Mouse (Mus musculus): ENCODE measurements around the gene Vars. TPM values are rescaled to one million over a fixed set of nuclear protein-coding genes. Genes with fewer than 3 reads are reported as not detected.

Vars gene
- polyA plus RNA-seq, 1 experiment from 2014 or later: 124 TPM

DNA sequence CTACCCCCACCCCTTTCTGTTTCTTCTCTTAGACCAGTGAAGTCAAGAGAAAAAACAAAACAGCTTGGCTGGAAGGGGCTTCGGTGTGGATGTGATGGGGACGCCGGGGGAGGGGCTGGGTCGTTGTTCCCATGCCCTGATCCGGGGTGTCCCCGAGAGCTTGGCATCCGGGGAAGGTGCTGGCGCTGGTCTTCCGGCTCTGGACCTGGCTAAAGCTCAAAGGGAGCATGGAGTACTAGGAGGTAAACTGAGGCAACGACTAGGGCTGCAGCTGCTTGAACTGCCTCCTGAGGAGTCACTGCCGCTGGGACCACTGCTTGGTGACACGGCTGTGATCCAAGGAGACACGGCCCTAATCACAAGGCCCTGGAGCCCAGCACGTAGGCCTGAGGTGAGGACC lies 59.3 kb downstream of the Vars start:
- 37% methylated on average over 14 of the region's 14 CpGs for WGBS
- no peak for DNase-seq (ENCODE audit: low spot score)
- no peak for ATAC-seq (ENCODE audit: insufficient number of reproducible peaks, low FRiP score, low TSS enrichment, low read depth)
- Histone ChIP-seq H3K9me3 (ENCODE audit: control insufficient read depth, low read length) (no peaks in the 10 kb centered on the region), H3K9ac (ENCODE audit: low read length) (peak overlapping the region; percentile 90), H3K27ac (replicated peaks; ENCODE audit: low read depth, low read length) (no peak overlapping the region), H3K4me2 (ENCODE audit: low read depth, severe bottlenecking) (peak overlapping the region; percentile 95), H3K27me3 (ENCODE audit: control insufficient read depth, insufficient read depth, low read length) (peaks cover 2% of the 10 kb centered on the region), H3K36me3 (ENCODE audit: control insufficient read depth, insufficient read depth, low read length) (peaks cover 15% of the 10 kb centered on the region), H3K4me3 (ENCODE audit: low read depth, low read length) (peak overlapping the region; percentile 62), H3K4me1 (ENCODE audit: control insufficient read depth, insufficient read depth, low read length) (peaks cover 15% of the 10 kb centered on the region)

- Histone ChIP-seq H3K36me3 (ENCODE audit: control insufficient read depth, insufficient read depth, low read length) (peaks cover 13% of the 10 kb centered on the region), H3K27me3 (ENCODE audit: control insufficient read depth, insufficient read depth, low read length) (peaks cover 9% of the 10 kb centered on the region), H3K9me3 (ENCODE audit: control insufficient read depth, low read length) (no peaks in the 10 kb centered on the region), H3K4me2 (ENCODE audit: low read depth, severe bottlenecking) (peak overlapping the region; percentile 95), H3K27ac (replicated peaks; ENCODE audit: low read depth, low read length) (no peak overlapping the region), H3K9ac (ENCODE audit: low read length) (no peak overlapping the region), H3K4me1 (ENCODE audit: control insufficient read depth, insufficient read depth, low read length) (peaks cover 19% of the 10 kb centered on the region), H3K4me3 (ENCODE audit: low read depth, low read length) (no peak overlapping the region; the same call in 1 of the 2 replicates)
- WGBS: 56% methylated on average over 22 of the region's 22 CpGs
- ATAC-seq (ENCODE audit: insufficient number of reproducible peaks, low FRiP score, low TSS enrichment, low read depth) (no peak), DNase-seq (ENCODE audit: low spot score) (no peak)
Observed at GRCm38 (mm10) chr17:35060737-35061297, 60.0 kb downstream of the Vars start.

- no peak overlapping the region for H3K4me3 ChIP-seq (ENCODE audit: low read depth, low read length)
Observed at GRCm38 (mm10) chr17:35061299-35061698, 60.5 kb downstream of the Vars start.

GRCm38 (mm10) chr17:35063466-35063865 lies 62.7 kb downstream of the Vars start:
- H3K9me3 ChIP-seq (ENCODE audit: control insufficient read depth, low read length): no peaks in the 10 kb centered on the region
- H3K4me1 ChIP-seq (ENCODE audit: control insufficient read depth, insufficient read depth, low read length): peaks cover 19% of the 10 kb centered on the region
- no peak overlapping the region for H3K4me2 ChIP-seq (ENCODE audit: low read depth, severe bottlenecking)
- ATAC-seq (ENCODE audit: insufficient number of reproducible peaks, low FRiP score, low TSS enrichment, low read depth) (no peak), DNase-seq (ENCODE audit: low spot score) (no peak)
- H3K27me3 ChIP-seq (ENCODE audit: control insufficient read depth, insufficient read depth, low read length): peaks cover 26% of the 10 kb centered on the region
- 96% methylated on average over 3 of the region's 3 CpGs for WGBS
- peaks cover 11% of the 10 kb centered on the region for H3K36me3 ChIP-seq (ENCODE audit: control insufficient read depth, insufficient read depth, low read length)
- H3K9ac ChIP-seq (ENCODE audit: low read length): no peak overlapping the region
- H3K27ac ChIP-seq (replicated peaks; ENCODE audit: low read depth, low read length): no peak overlapping the region
- no peak overlapping the region for H3K4me3 ChIP-seq (ENCODE audit: low read depth, low read length)

More at GRCm38 (mm10) chr17:35061299-35061698, 60.5 kb downstream of the Vars start:
- peaks cover 14% of the 10 kb centered on the region for H3K27me3 ChIP-seq (ENCODE audit: control insufficient read depth, insufficient read depth, low read length)
- H3K36me3 ChIP-seq (ENCODE audit: control insufficient read depth, insufficient read depth, low read length): peaks cover 11% of the 10 kb centered on the region
- H3K4me1 ChIP-seq (ENCODE audit: control insufficient read depth, insufficient read depth, low read length): peaks cover 19% of the 10 kb centered on the region
- H3K9ac ChIP-seq (ENCODE audit: low read length): no peak overlapping the region
- H3K9me3 ChIP-seq (ENCODE audit: control insufficient read depth, low read length): no peaks in the 10 kb centered on the region
- 75% methylated on average over 8 of the region's 8 CpGs for WGBS
- no peak overlapping the region for H3K27ac ChIP-seq (replicated peaks; ENCODE audit: low read depth, low read length)
- H3K4me2 ChIP-seq (ENCODE audit: low read depth, severe bottlenecking): no peak overlapping the region
- ATAC-seq (ENCODE audit: insufficient number of reproducible peaks, low FRiP score, low TSS enrichment, low read depth): no peak
- DNase-seq (ENCODE audit: low spot score): no peak

GRCm38 (mm10) chr17:35064378-35064877 lies 63.6 kb downstream of the Vars start:
- H3K27ac ChIP-seq (replicated peaks; ENCODE audit: low read depth, low read length): peak overlapping the region; percentile 51; the same call in 1 of the 2 replicates
- peak overlapping the region; percentile 74 for H3K4me2 ChIP-seq (ENCODE audit: low read depth, severe bottlenecking)
- no peak overlapping the region for H3K9ac ChIP-seq (ENCODE audit: low read length)
- ATAC-seq (ENCODE audit: insufficient number of reproducible peaks, low FRiP score, low TSS enrichment, low read depth) (no peak), DNase-seq (ENCODE audit: low spot score) (no peak)
- H3K9me3 ChIP-seq (ENCODE audit: control insufficient read depth, low read length): no peaks in the 10 kb centered on the region
- peaks cover 27% of the 10 kb centered on the region for H3K27me3 ChIP-seq (ENCODE audit: control insufficient read depth, insufficient read depth, low read length)
- WGBS: 26% methylated on average over 10 of the region's 10 CpGs
- peaks cover 11% of the 10 kb centered on the region for H3K36me3 ChIP-seq (ENCODE audit: control insufficient read depth, insufficient read depth, low read length)
- H3K4me1 ChIP-seq (ENCODE audit: control insufficient read depth, insufficient read depth, low read length): peaks cover 19% of the 10 kb centered on the region
- H3K4me3 ChIP-seq (ENCODE audit: low read depth, low read length): no peak overlapping the region

DNA sequence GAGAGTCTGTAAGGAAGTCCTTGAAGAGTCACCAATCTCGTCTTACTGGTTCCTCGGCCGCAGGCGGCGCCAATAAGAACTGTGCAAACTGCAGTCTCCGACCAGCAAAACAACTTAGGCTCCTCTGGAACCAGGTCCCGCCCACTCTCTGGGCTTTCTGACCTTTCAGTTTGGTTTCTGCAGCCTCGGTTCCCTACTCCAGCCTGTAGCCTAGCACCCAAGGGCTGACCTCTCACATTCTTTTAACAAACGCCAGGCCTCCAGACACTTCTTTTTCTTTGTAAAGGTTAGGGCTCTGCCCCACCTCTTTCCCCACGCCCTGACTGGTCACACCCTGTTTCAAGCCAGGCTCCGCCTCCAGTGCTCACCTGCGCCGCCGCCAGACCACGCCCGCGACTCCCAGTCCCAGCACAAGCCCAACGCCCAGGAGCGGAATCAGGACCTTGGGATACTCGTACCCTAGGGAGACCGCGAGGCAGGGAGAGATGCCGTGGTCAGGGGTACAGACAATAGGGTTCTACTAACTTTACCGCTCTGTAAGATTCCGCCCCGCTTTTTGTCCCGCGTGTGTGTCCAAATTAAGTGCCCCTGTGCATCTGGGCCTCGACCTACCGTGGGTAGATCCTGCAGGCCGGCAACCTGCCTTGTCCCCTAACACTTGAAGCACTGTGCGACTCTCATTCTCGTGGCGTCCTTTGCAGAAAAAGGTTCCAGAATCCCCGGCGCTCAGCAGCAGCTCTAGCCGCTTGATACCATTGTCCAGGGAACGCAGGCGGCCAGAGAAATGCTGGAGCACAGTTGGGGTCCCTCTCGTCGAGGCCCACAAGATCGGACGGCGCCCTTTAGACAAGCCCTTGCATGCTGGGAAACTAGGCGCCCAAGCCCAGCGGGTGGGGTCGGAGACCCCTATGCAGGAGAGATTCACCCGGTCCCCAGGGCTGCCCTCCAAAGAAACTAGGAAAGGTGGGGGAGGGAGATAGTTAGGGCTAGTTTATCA lies 64.5 kb downstream of the Vars start, which contains the start of gene Ly6g6c:
TSS of gene Ly6g6c (plus strand) at position 438 of the 997 bp plus-strand sequence.
- 2% methylated on average over 48 of the region's 48 CpGs for WGBS
- Histone ChIP-seq H3K9me3 (ENCODE audit: control insufficient read depth, low read length) (no peaks in the 10 kb centered on the region), H3K36me3 (ENCODE audit: control insufficient read depth, insufficient read depth, low read length) (peaks cover 11% of the 10 kb centered on the region), H3K9ac (ENCODE audit: low read length) (peak within 1 kb of the TSS; percentile 49), H3K4me2 (ENCODE audit: low read depth, severe bottlenecking) (peak within 1 kb of the TSS; percentile 74), H3K4me3 (ENCODE audit: low read depth, low read length) (peak within 1 kb of the TSS; percentile 21), H3K27me3 (ENCODE audit: control insufficient read depth, insufficient read depth, low read length) (peaks cover 27% of the 10 kb centered on the region), H3K4me1 (ENCODE audit: control insufficient read depth, insufficient read depth, low read length) (peaks cover 16% of the 10 kb centered on the region), H3K27ac (replicated peaks; ENCODE audit: low read depth, low read length) (peak within 1 kb of the TSS; percentile 51; the same call in 1 of the 2 replicates)
- DNase-seq (ENCODE audit: low spot score) (peak; percentile 71), ATAC-seq (ENCODE audit: insufficient number of reproducible peaks, low FRiP score, low TSS enrichment, low read depth) (peak; percentile 31; the same call in 1 of the 2 replicates)

Other genes with a start within 250 kb of the Vars start
- not detected in 2 replicates for gene Cyp21a1, start 196.4 kb upstream of the Vars start, polyA plus RNA-seq (2014; fragmentation: Nextera tagmentation; extraction: Ambion mirVana)
- 20.5 and 21.2 TPM in 2 replicates for gene Stk19, start 164.0 kb upstream of the Vars start, polyA plus RNA-seq (2014; fragmentation: Nextera tagmentation; extraction: Ambion mirVana)
- 72.4 and 74.6 TPM in 2 replicates for gene Dxo, start 164.0 kb upstream of the Vars start, polyA plus RNA-seq (2014; fragmentation: Nextera tagmentation; extraction: Ambion mirVana)
- gene Skiv2l, start 150.8 kb upstream of the Vars start, polyA plus RNA-seq (2014; fragmentation: Nextera tagmentation; extraction: Ambion mirVana): 43.2 and 49.0 TPM in 2 replicates
- gene Nelfe, start 150.6 kb upstream of the Vars start, polyA plus RNA-seq (2014; fragmentation: Nextera tagmentation; extraction: Ambion mirVana): 152 TPM in 2 replicates
- 1.6 and 2.6 TPM in 2 replicates for gene Cfb, start 138.5 kb upstream of the Vars start, polyA plus RNA-seq (2014; fragmentation: Nextera tagmentation; extraction: Ambion mirVana)
- gene Zbtb12, start 121.5 kb upstream of the Vars start, polyA plus RNA-seq (2014; fragmentation: Nextera tagmentation; extraction: Ambion mirVana): 1.9 and 2.3 TPM in 2 replicates
- gene Gm20547, start 118.9 kb upstream of the Vars start, polyA plus RNA-seq (2014; fragmentation: Nextera tagmentation; extraction: Ambion mirVana): not detected in 2 replicates
- gene C2, start 102.7 kb upstream of the Vars start, polyA plus RNA-seq (2014; fragmentation: Nextera tagmentation; extraction: Ambion mirVana): 0.44 and 0.58 TPM in 2 replicates
- gene Ehmt2, start 102.5 kb upstream of the Vars start, polyA plus RNA-seq (2014; fragmentation: Nextera tagmentation; extraction: Ambion mirVana): 77.8 and 78.9 TPM in 2 replicates
- gene Slc44a4, start 86.5 kb upstream of the Vars start, polyA plus RNA-seq (2014; fragmentation: Nextera tagmentation; extraction: Ambion mirVana): 0.21 TPM in 1 of 2 replicates, not detected in the other
- 10.3 and 12.8 TPM in 2 replicates for gene Neu1, start 69.7 kb upstream of the Vars start, polyA plus RNA-seq (2014; fragmentation: Nextera tagmentation; extraction: Ambion mirVana)
- gene Hspa1b, start 41.7 kb upstream of the Vars start, polyA plus RNA-seq (2014; fragmentation: Nextera tagmentation; extraction: Ambion mirVana): 0.43 and 0.44 TPM in 2 replicates
- gene Gm20481, start 31.1 kb upstream of the Vars start, polyA plus RNA-seq (2014; fragmentation: Nextera tagmentation; extraction: Ambion mirVana): 0.36 and 0.43 TPM in 2 replicates
- 0.75 and 4.0 TPM in 2 replicates for gene Hspa1a, start 28.8 kb upstream of the Vars start, polyA plus RNA-seq (2014; fragmentation: Nextera tagmentation; extraction: Ambion mirVana)
- 1.5 and 1.6 TPM in 2 replicates for gene Hspa1l, start 28.3 kb upstream of the Vars start, polyA plus RNA-seq (2014; fragmentation: Nextera tagmentation; extraction: Ambion mirVana)
- 266 and 271 TPM in 2 replicates for gene Lsm2, start 19.1 kb upstream of the Vars start, polyA plus RNA-seq (2014; fragmentation: Nextera tagmentation; extraction: Ambion mirVana)
- 0.07 and 0.16 TPM in 2 replicates for gene Vwa7, start 15.6 kb downstream of the Vars start, polyA plus RNA-seq (2014; fragmentation: Nextera tagmentation; extraction: Ambion mirVana)
- gene Sapcd1, start 27.0 kb downstream of the Vars start, polyA plus RNA-seq (2014; fragmentation: Nextera tagmentation; extraction: Ambion mirVana): 1.4 TPM in 2 replicates
- 3.5 and 3.7 TPM in 2 replicates for gene Msh5, start 45.8 kb downstream of the Vars start, polyA plus RNA-seq (2014; fragmentation: Nextera tagmentation; extraction: Ambion mirVana)
- 52.1 and 76.7 TPM in 2 replicates for gene Clic1, start 49.0 kb downstream of the Vars start, polyA plus RNA-seq (2014; fragmentation: Nextera tagmentation; extraction: Ambion mirVana)
- gene Ddah2, start 58.0 kb downstream of the Vars start, polyA plus RNA-seq (2014; fragmentation: Nextera tagmentation; extraction: Ambion mirVana): 553 and 582 TPM in 2 replicates
- gene Ly6g6c, start 64.4 kb downstream of the Vars start, polyA plus RNA-seq (2014; fragmentation: Nextera tagmentation; extraction: Ambion mirVana): 0.16 TPM in 1 of 2 replicates, not detected in the other
- gene Mpig6b, start 65.2 kb downstream of the Vars start, polyA plus RNA-seq (2014; fragmentation: Nextera tagmentation; extraction: Ambion mirVana): 0.84 and 1.2 TPM in 2 replicates
- gene Ly6g6e, start 75.9 kb downstream of the Vars start, polyA plus RNA-seq (2014; fragmentation: Nextera tagmentation; extraction: Ambion mirVana): 1.5 and 2.1 TPM in 2 replicates
- 0.72 and 1.6 TPM in 2 replicates for gene Ly6g6d, start 77.1 kb downstream of the Vars start, polyA plus RNA-seq (2014; fragmentation: Nextera tagmentation; extraction: Ambion mirVana)
- gene Ly6g6f, start 84.6 kb downstream of the Vars start, polyA plus RNA-seq (2014; fragmentation: Nextera tagmentation; extraction: Ambion mirVana): 0.27 and 0.73 TPM in 2 replicates
- 43.1 and 46.9 TPM in 2 replicates for gene Abhd16a, start 88.3 kb downstream of the Vars start, polyA plus RNA-seq (2014; fragmentation: Nextera tagmentation; extraction: Ambion mirVana)
- gene Ly6g5c, start 107.3 kb downstream of the Vars start, polyA plus RNA-seq (2014; fragmentation: Nextera tagmentation; extraction: Ambion mirVana): not detected in 2 replicates
- 0.44 and 0.75 TPM in 2 replicates for gene Ly6g5b, start 114.4 kb downstream of the Vars start, polyA plus RNA-seq (2014; fragmentation: Nextera tagmentation; extraction: Ambion mirVana)
- 24.0 and 29.1 TPM in 2 replicates for gene Gpank1, start 120.5 kb downstream of the Vars start, polyA plus RNA-seq (2014; fragmentation: Nextera tagmentation; extraction: Ambion mirVana)
- gene Csnk2b, start 121.1 kb downstream of the Vars start, polyA plus RNA-seq (2014; fragmentation: Nextera tagmentation; extraction: Ambion mirVana): 277 and 290 TPM in 2 replicates
- gene D17H6S53E, start 125.4 kb downstream of the Vars start, polyA plus RNA-seq (2014; fragmentation: Nextera tagmentation; extraction: Ambion mirVana): 8.6 and 8.9 TPM in 2 replicates
- 0.44 and 1.5 TPM in 2 replicates for gene Apom, start 131.1 kb downstream of the Vars start, polyA plus RNA-seq (2014; fragmentation: Nextera tagmentation; extraction: Ambion mirVana)
- 103 and 104 TPM in 2 replicates for gene Bag6, start 134.2 kb downstream of the Vars start, polyA plus RNA-seq (2014; fragmentation: Nextera tagmentation; extraction: Ambion mirVana)
- 215 and 234 TPM in 2 replicates for gene Prrc2a, start 163.9 kb downstream of the Vars start, polyA plus RNA-seq (2014; fragmentation: Nextera tagmentation; extraction: Ambion mirVana)
- gene Aif1, start 175.1 kb downstream of the Vars start, polyA plus RNA-seq (2014; fragmentation: Nextera tagmentation; extraction: Ambion mirVana): 3.4 and 3.9 TPM in 2 replicates
- gene Lst1, start 187.5 kb downstream of the Vars start, polyA plus RNA-seq (2014; fragmentation: Nextera tagmentation; extraction: Ambion mirVana): 4.0 and 4.7 TPM in 2 replicates
- gene Ltb, start 193.5 kb downstream of the Vars start, polyA plus RNA-seq (2014; fragmentation: Nextera tagmentation; extraction: Ambion mirVana): 0.45 and 0.54 TPM in 2 replicates
- not detected in 2 replicates for gene Tnf, start 201.0 kb downstream of the Vars start, polyA plus RNA-seq (2014; fragmentation: Nextera tagmentation; extraction: Ambion mirVana)
- gene Lta, start 204.4 kb downstream of the Vars start, polyA plus RNA-seq (2014; fragmentation: Nextera tagmentation; extraction: Ambion mirVana): 0.11 and 0.27 TPM in 2 replicates
- not detected in 2 replicates for gene Gm16181, start 219.8 kb downstream of the Vars start, polyA plus RNA-seq (2014; fragmentation: Nextera tagmentation; extraction: Ambion mirVana)
- gene Atp6v1g2, start 232.7 kb downstream of the Vars start, polyA plus RNA-seq (2014; fragmentation: Nextera tagmentation; extraction: Ambion mirVana): 3.9 and 5.9 TPM in 2 replicates
- 4.0 and 4.6 TPM in 2 replicates for gene Nfkbil1, start 234.8 kb downstream of the Vars start, polyA plus RNA-seq (2014; fragmentation: Nextera tagmentation; extraction: Ambion mirVana)
- 739 and 748 TPM in 2 replicates for gene Ddx39b, start 240.8 kb downstream of the Vars start, polyA plus RNA-seq (2014; fragmentation: Nextera tagmentation; extraction: Ambion mirVana)

Data from limb, embryonic 11.5 days (tissue).